Mouse (Mus musculus): ENCODE results near the gene Ntpcr.

Ntpcr gene

DNA sequence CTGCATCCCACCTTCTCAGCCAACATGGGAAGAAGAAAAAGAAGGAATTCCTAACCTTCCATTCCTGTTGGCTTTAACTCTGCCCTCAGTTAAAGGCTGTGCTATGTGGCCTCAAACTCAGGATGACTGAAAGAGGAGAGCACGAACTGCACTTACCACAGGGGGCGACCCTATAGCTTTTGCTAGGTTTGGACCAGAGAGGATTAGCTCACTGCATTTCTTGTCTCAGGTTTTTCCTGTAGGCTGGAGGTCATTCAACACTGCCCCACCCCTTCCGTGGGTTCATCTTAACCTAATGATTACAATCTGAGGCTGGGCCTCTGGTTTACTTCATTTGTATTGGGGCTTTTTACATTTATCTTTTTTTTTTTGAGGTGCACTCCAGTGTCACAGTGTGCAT lies 45.3 kb downstream of the Ntpcr start:
- DNase-seq (ENCODE audit: low spot score in 2 of 2) = no peak

DNA sequence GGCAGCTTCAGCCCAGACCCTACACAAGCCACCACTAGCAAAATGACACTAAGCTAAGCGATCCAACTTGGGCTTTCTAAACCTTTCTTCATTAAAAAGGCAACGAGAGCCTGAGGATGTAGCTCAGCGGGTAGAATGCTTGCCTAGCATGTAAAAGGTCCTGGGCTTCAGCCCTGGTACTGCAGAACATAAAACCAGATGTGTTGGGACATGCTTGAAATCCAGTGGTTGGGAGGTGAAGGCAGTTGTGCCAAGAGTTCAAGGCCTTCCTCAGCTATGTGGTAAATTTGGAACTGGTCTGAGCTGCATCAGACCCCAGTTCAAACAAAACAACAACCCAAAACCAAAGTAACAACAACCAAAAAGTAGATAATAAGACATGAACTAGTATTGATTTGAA lies 46.6 kb downstream of the Ntpcr start:
- no peak for DNase-seq (ENCODE audit: low spot score in 2 of 2)

DNA sequence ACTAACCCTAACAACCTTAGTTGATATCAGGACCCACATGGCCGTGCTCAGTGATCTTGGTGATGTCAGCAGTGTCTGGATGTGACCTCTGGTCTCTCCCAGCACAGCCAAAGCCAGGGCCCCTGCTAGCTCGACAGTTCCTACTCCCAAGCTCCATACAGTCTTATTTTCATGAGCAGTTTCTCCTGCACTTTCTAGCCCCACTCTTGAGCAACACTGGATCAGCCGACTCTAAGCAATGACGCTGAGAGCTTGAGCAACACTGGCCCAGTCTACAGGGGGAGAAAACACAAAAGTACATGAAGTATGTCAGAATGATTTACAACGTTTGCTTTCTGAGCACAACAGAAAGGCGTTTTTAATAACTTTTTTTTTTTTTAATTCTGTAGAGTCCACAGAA lies 47.0 kb downstream of the Ntpcr start:
- no peak for DNase-seq (ENCODE audit: low spot score in 2 of 2)

DNA sequence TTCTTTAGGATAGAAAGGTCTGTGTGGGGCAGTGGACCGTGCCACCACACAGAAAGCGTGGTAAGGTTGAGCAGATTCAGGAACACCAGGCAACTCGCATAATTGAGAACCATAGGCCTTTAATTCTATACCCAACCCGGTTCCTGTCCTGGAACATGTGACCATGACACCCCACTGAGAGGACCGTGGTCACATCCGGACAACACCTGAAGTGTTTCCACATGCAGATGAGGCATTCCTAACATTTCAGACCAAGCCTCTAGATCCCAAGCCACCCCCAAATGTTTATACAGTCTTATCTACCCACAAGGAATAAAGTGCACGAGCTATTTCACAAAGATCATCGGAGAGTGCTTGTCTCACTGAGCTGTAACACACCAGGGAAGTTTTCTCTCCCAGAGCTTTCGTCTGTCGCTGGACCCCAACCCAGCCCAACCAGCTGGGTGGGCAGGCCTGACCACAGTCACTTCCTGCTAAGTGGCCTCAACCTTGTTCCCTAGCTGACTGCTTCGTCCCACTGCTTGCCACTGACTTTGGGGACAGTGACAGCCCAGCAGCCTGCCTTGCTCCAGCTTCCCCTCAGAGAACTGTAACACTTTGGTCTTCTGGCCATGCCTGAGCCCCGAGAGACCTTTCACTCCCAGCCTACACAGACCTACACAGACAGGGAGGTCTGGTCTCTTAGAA lies 47.9 kb downstream of the Ntpcr start:
- DNase-seq (ENCODE audit: low spot score in 2 of 2) = no peak

DNA sequence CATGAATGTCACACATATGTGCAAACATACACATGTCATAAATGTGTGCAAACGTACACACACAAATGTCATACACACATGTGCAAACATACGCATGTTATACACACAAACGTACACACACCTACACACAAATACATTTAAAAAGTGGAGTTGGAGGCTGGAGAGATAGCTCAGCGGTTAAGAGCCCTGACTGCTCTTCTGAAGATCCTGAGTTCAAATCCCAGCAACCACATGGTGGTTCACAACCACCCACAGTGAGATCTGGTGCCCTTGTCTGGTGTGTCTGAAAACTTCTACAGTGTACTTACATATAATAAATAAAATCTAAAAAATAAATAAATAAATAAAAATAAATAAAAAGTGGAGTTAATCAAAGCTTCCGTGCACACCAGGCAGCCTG lies 49.2 kb downstream of the Ntpcr start:
- DNase-seq (ENCODE audit: low spot score in 2 of 2) = no peak

DNA sequence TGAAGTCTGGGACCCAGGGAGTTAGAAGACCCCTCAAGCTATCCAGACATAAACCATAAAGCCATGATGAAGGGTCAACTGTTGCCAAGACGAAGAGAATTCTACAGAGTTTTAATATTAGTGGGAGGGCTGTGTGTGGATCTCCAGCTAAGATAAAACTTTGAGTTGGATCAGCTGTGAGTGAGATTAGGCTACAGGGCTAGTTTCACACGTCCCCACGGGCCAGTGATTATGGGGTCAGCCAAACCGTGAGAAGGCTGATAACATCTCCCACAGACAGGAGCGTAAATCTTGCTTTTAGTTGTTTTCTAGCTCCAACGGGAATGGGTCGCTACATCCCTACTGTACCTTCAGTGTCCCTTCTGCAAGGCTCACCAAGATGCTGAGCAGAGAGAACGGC lies 49.9 kb downstream of the Ntpcr start:
- no peak for DNase-seq (ENCODE audit: low spot score in 2 of 2)

DNA sequence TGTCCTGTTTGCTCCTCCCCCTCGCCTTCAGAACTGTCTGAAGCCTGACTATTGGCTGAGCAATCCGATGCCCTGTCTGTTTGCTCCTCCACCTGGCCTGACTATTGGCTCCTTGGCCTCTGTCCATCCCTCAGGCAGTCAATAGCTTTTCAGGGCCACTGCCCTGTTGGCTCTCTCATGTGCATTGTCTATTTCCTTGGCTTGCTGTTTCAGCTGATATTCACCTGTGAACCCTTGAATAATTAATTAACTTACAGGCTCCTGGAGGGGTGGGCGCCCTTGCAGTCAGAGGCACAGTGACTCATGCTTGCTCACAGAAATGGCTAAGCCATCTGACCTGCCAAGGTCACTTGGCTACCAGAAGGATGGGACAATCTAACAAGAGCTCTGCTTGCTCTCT lies 52.4 kb downstream of the Ntpcr start:
- no peak for DNase-seq (ENCODE audit: low spot score in 2 of 2)

DNA sequence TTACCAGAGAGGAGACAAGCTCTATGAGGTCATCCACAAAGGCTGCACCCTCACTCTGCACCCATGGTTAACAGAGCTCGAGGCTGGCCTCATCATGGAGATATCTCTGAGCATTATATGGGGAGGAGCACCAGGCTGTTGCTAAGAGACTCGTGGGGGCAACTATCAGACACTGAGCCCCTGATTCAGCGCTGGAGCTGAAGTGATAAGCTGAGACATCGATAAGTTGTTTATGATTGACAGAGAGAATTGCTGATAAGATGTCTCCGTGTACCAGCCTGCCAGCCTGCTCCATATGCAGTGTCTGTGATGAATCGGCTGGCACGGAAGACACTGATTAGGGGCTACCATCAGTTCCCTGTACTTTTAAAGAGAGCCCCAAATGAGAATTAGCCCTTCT lies 57.1 kb downstream of the Ntpcr start:
- no peak for DNase-seq (ENCODE audit: low spot score in 2 of 2)

DNA sequence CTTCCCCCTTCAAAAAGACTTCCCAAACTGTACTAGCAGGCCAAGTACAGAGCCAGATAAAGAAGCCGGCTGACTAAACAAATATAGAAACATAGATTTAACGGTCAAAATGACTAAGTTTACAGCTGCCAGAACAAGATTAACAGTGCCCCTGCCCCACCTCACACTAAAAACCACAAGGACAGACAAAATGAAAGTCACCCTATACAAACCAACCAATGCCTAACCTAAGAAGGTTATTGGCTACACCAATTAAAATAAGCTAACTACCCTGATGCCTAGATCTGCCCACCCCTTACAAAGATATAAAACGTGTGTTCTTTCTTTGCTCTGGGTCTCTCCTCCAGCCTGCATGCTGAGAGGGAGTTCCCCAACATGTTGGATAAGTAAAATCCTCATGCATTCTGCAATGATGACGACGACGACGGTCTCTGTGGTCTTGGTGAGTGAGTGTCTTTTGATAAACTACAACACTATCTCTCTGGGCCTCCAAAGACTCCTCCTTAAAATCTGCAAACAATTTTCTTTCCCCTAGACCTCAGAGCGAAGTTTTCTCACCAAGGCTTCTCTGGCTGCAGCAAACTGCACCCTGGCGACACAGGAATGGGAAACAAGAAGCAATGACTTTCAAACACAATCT lies 63.2 kb downstream of the Ntpcr start:
- no peak for DNase-seq (ENCODE audit: low spot score in 2 of 2)

DNA sequence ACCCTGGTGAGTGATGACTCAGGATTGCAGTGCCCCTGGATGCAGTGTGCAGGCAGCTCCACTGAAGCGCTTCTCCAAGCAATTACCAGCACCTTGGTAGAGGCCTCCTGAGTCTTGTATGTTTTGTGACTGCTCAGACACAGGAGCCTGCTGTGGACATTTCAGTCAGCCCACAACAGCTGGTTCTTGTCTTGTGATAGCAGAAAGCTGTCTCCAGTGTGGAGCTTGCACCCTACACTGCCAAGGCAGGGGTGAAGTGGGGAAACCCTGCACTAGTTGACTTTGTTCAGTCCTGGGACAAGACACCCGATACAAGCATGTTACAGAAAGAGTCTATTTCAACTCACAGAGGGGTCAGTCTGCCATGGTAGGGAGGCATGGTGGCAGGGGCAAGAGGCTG lies 65.6 kb downstream of the Ntpcr start:
- DNase-seq (ENCODE audit: low spot score in 2 of 2) = no peak

DNA sequence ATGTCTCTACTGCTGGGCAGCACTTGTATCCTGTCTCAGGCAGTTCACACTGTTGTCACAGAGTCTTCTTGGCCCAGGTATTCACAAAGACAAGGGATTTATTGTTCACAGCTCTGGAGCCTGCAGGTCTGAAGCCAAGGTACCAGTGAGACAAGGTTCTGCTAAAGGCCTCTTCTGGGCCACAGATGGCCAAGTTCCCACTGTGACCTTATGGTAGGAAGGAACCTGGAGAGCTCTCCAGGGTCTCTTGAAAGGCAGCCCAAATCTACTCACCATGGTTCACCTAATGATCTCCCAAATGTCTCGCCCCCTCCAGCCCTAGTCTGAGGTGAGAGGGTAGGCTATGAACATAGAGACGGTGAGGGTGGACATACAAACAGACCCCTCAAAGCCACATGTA lies 67.2 kb downstream of the Ntpcr start:
- DNase-seq (ENCODE audit: low spot score in 2 of 2) = no peak
